Comparison of ENCODE assay signal across 8 mouse cellular contexts in the genomic region with DNA sequence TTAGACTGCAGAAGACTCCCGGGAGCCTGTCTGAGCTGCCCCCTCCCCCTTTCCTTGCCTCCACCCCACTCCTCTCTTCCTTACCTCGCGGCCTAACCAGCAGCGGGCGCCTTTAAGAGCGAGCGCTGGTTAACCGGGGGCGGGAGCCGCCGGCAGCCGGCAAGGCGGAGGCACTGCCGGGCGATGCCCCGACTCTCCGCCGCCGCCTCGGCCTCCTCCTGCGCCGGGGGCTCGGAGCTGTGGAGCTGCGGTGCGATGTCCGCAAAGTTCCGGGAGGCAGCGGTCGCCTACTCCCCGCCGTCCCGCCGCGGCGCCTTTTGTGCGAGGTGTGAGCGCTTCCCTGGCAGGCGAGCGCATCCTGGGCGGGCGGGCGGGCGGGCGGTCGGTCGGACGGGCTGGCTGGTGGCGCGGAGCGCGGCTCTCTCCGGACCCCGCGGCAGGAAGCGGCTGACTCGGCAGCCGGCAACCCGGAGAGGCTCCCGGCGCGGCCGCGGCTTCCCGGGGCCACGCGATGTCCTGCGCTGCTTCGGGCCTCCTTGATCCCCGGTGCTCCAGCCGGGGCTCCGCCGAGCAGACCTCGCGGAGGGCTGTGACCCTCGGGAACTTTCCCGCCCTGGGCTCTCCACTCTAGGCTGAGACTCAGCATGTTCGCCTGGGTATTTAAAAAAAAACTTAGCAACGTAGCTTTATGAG. TPM values are rescaled to one million over a fixed set of nuclear protein-coding genes. Genes with fewer than 3 reads are reported as not detected.
A peak's percentile ranks its signal among the peaks of the same experiment; 100 is the strongest.
DNase-seq lines count a peak whose midpoint lies in the region; ATAC-seq lines count a peak whose summit lies in the region.

TSS of gene Gpr63 (plus strand) at position 109 of the 693 bp plus-strand sequence.

- peak within 1 kb of the TSS; percentile 91 for H3K4me3 ChIP-seq in megakaryocyte, embryonic 14.5 days (replicated peaks)

- intact Hi-C loops in left cerebral cortex, postnatal 10 days (cut with DNase I), result no loop called here

- DNase-seq in adrenal gland, adult 2 months, result peak; percentile 83
- DNase-seq in embryo, embryonic 10.5 days (ENCODE audit: low spot score), result peak; percentile 88
- DNase-seq in gastrocnemius, postnatal 25 days, result peak; percentile 60
- DNase-seq in left cerebral cortex, postnatal 10 days (ENCODE audit: extremely low spot score in 1 of 2, low spot score in 2 of 2), result peak; percentile 53 to 84
- peak; percentile 87 for DNase-seq in right cerebral cortex, postnatal 25 days

- peaks cover 40% of the 10 kb centered on the region for H3K27me3 ChIP-seq in megakaryocyte, embryonic 14.5 days (replicated peaks)

- peaks cover 11% of the 10 kb centered on the region for H3K9me3 ChIP-seq in megakaryocyte, embryonic 14.5 days

- H3K4me1 ChIP-seq in megakaryocyte, embryonic 14.5 days, result peaks cover 16% of the 10 kb centered on the region

- peak; percentile 59 for ATAC-seq in inflammation-experienced regulatory T-cells, adult 6 months
- no peak for ATAC-seq in activated CD4-positive, CD25-positive, alpha-beta regulatory T cell, adult 4 months

- no peaks in the 10 kb centered on the region for H3K36me3 ChIP-seq in megakaryocyte, embryonic 14.5 days (replicated peaks; ENCODE audit: low read length)

RNA-seq across cellular contexts. Expression of gene Gpr63, which starts in this region (rescaled TPM):
- 1 to 10 TPM; 3.8 to 5.4 TPM for total RNA-seq in adrenal gland, adult 2 months (2021)
- polyA plus RNA-seq in adrenal gland, adult 2 months (2012; rRNA removed), result 4.5 and 5.9 TPM in 2 replicates
- under 1 TPM; 0.56 to 0.70 TPM for total RNA-seq in gastrocnemius, postnatal 25 days (2021)
- polyA plus RNA-seq in inflammation-experienced regulatory T-cells, adult 6 months (2017; shearing (Covaris generic)), result under 1 TPM in 1 of 3 experiments, not detected in 2; 0.13 TPM
- total RNA-seq in left cerebral cortex, postnatal 10 days (2021), result 10 to 100 TPM; 27.7 to 29.5 TPM
- not detected in 2 replicates for polyA plus RNA-seq in megakaryocyte, embryonic 14.5 days (2012; ENCODE audit: insufficient read depth, low replicate concordance)
- polyA plus RNA-seq in activated CD4-positive, CD25-positive, alpha-beta regulatory T cell, adult 4 months (2017; shearing (Covaris generic)), result not detected

Comparison
In these comparisons a context has a peak if more than half of its experiments do, and no peak if none do; other contexts are left out.
1. RNA of gene Gpr63 (total RNA-seq): 27.7 to 29.5 TPM in left cerebral cortex, postnatal 10 days; 3.8 to 5.4 TPM in adrenal gland, adult 2 months and 0.56 to 0.70 TPM in gastrocnemius, postnatal 25 days; every median in the first group is over 4 times any median in the second.
2. Peak in DNase-seq in gastrocnemius, postnatal 25 days; RNA of the gene not detected or under 1 TPM.
3. Peak in ATAC-seq in inflammation-experienced regulatory T-cells, adult 6 months; RNA of the gene not detected or under 1 TPM.
4. Peak in every context shown above with its lines, with median percentiles within 50 percentile points of each other: DNase-seq.